ENCODE assay signal across 16 mouse cellular contexts in the genomic region with DNA sequence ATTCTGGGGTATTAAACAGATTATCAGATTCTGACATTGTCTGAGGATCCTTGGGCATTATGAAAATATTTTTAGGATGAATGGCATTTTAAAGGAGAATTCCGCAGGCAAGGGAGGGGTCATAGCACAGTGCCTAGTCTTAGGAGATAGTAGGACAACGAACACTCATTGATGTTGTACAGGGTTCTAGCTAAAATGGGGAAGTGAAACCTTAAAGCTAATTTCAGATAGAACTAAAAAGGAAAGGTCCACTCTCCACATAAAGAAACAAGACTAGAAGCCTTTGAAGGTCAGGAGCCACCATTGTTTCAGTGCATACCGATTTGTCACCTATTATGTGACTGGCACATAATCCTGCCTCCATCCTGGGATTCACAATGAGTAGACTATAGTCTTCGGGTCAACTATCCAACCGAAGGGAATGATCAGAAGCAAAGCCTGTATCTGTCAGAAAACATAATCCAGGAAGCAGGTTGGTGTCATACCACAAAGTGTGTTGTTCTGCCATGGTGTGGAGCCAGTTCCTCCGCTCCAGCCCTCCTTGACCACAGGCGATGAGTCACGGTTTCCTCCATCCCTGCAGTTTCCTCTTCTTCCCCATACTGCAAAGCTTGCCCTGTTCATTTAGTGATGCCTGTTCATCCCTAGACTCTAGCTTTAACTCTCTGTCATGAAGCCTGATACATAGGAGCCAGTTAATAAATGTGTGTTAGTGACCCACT.
DNase-seq lines count a peak whose midpoint lies in the region; ATAC-seq and TF ChIP-seq lines count a peak whose summit lies in the region.
"Had no signal": no experiment of that assay in that cellular context is flagged by ENCODE, and none has a peak within 500 bp of the region (broad histone marks: within the 10 kb centered on the region; RNA-seq: fewer than 3 reads in every experiment).

No protein-coding gene starts in this region.

- intact Hi-C loops in gastrocnemius, adult 2 months (cut with DNase I) = no loop called here

- no peak overlapping the region for H3K9ac ChIP-seq in liver, embryonic 16.5 days (ENCODE audit: low read depth, low read length)
- no peak overlapping the region for H3K9ac ChIP-seq in hindbrain, embryonic 12.5 days
- H3K9ac ChIP-seq: embryonic facial prominence, embryonic 15.5 days; liver, embryonic 15.5 days; midbrain, embryonic 12.5 days had no signal

- H3K27ac ChIP-seq in gastrocnemius, adult 2 months = no peak overlapping the region
- H3K27ac ChIP-seq in liver, embryonic 16.5 days (ENCODE audit: low read length) = no peak overlapping the region
- H3K27ac ChIP-seq in layer of hippocampus, adult 2 months = no peak overlapping the region
- no peak overlapping the region for H3K27ac ChIP-seq in hindbrain, embryonic 12.5 days
- H3K27ac ChIP-seq: embryonic facial prominence, embryonic 15.5 days; liver, embryonic 15.5 days; midbrain, embryonic 12.5 days had no signal

- DNase-seq in gastrocnemius, adult 2 months = peak; percentile 32
- no peak for DNase-seq in gastrocnemius, adult 18-20 months (ENCODE audit: low spot score)
- peak; percentile 41 to 45 for DNase-seq in spleen, postnatal 36 days (ENCODE audit: low spot score in 2 of 2)
- no peak for DNase-seq in spleen, adult 12 weeks (ENCODE audit: low spot score)
- DNase-seq in thymus, postnatal 25 days = no peak
- DNase-seq in layer of hippocampus, adult 2 months (ENCODE audit: low spot score in 2 of 2) = no peak
- DNase-seq: gastrocnemius, postnatal 14 days; kidney, adult 11 months; kidney, postnatal 4 days; thymus, adult 2 months had no signal

- H3K9me3 ChIP-seq in liver, embryonic 16.5 days (replicated peaks; ENCODE audit: control insufficient read depth, low read length) = no peaks in the 10 kb centered on the region
- H3K9me3 ChIP-seq in hindbrain, embryonic 12.5 days (replicated peaks) = no peaks in the 10 kb centered on the region
- H3K9me3 ChIP-seq: embryonic facial prominence, embryonic 15.5 days; liver, embryonic 15.5 days; midbrain, embryonic 12.5 days had no signal

- no peaks in the 10 kb centered on the region for H3K4me1 ChIP-seq in liver, embryonic 16.5 days (ENCODE audit: control insufficient read depth, low read depth, low read length)
- H3K4me1 ChIP-seq in hindbrain, embryonic 12.5 days = no peaks in the 10 kb centered on the region
- H3K4me1 ChIP-seq: embryonic facial prominence, embryonic 15.5 days; liver, embryonic 15.5 days had no signal

- no peaks in the 10 kb centered on the region for H3K27me3 ChIP-seq in liver, embryonic 16.5 days (ENCODE audit: control insufficient read depth, insufficient read depth, low read depth, low read length)
- no peaks in the 10 kb centered on the region for H3K27me3 ChIP-seq in hindbrain, embryonic 12.5 days
- H3K27me3 ChIP-seq: embryonic facial prominence, embryonic 15.5 days; liver, embryonic 15.5 days; midbrain, embryonic 12.5 days had no signal

- ATAC-seq in liver, embryonic 16.5 days (ENCODE audit: low read depth) = peak; percentile 21; the same call in 1 of the 2 replicates
- ATAC-seq in hindbrain, embryonic 12.5 days (ENCODE audit: low FRiP score) = no peak
- ATAC-seq: forebrain, embryonic 14.5 days had no signal

- 28% methylated on average over 8 of the region's 8 CpGs for WGBS in liver, embryonic 16.5 days (ENCODE audit: insufficient replicate concordance)
- WGBS in hindbrain, embryonic 12.5 days = 84% methylated on average over 8 of the region's 8 CpGs

- H3K4me3 ChIP-seq in gastrocnemius, adult 2 months = no peak overlapping the region
- no peak overlapping the region for H3K4me3 ChIP-seq in liver, embryonic 16.5 days (ENCODE audit: low read depth, low read length)
- H3K4me3 ChIP-seq in layer of hippocampus, adult 2 months = no peak overlapping the region
- no peak overlapping the region for H3K4me3 ChIP-seq in hindbrain, embryonic 12.5 days
- H3K4me3 ChIP-seq: embryonic facial prominence, embryonic 15.5 days; liver, embryonic 15.5 days; midbrain, embryonic 12.5 days had no signal

- no peak overlapping the region for H3K4me2 ChIP-seq in liver, embryonic 16.5 days (ENCODE audit: low read depth, low read length)
- H3K4me2 ChIP-seq in hindbrain, embryonic 12.5 days (replicated peaks) = no peak overlapping the region
- H3K4me2 ChIP-seq: embryonic facial prominence, embryonic 15.5 days; liver, embryonic 15.5 days; midbrain, embryonic 12.5 days had no signal

- TF ChIP-seq CTCF in gastrocnemius, adult 2 months (IDR thresholded peaks at IDR 0.05) = no peak
- no peak for TF ChIP-seq CTCF in layer of hippocampus, adult 2 months (conservative IDR thresholded peaks at IDR 0.05)

- H3K36me3 ChIP-seq in liver, embryonic 16.5 days (ENCODE audit: control insufficient read depth, insufficient read depth) = no peaks in the 10 kb centered on the region
- H3K36me3 ChIP-seq in hindbrain, embryonic 12.5 days = no peaks in the 10 kb centered on the region
- H3K36me3 ChIP-seq: embryonic facial prominence, embryonic 15.5 days; liver, embryonic 15.5 days; midbrain, embryonic 12.5 days had no signal

Comparison
In these comparisons a context has a peak if more than half of its experiments do, and no peak if none do; other contexts are left out.
1. DNase-seq: peak in gastrocnemius, adult 2 months (single experiment) and spleen, postnatal 36 days (2 of 2); none in gastrocnemius, adult 18-20 months (single experiment), spleen, adult 12 weeks (single experiment), thymus, postnatal 25 days (single experiment) and layer of hippocampus, adult 2 months (0 of 2).